Mouse (Mus musculus): ENCODE data around the gene Glis3. TPM values are rescaled to one million over a fixed set of nuclear protein-coding genes. Genes with fewer than 3 reads are reported as not detected.

The Glis3 gene
- polyA plus RNA-seq, 1 experiment from 2014 or later, result 0.36 TPM

DNA sequence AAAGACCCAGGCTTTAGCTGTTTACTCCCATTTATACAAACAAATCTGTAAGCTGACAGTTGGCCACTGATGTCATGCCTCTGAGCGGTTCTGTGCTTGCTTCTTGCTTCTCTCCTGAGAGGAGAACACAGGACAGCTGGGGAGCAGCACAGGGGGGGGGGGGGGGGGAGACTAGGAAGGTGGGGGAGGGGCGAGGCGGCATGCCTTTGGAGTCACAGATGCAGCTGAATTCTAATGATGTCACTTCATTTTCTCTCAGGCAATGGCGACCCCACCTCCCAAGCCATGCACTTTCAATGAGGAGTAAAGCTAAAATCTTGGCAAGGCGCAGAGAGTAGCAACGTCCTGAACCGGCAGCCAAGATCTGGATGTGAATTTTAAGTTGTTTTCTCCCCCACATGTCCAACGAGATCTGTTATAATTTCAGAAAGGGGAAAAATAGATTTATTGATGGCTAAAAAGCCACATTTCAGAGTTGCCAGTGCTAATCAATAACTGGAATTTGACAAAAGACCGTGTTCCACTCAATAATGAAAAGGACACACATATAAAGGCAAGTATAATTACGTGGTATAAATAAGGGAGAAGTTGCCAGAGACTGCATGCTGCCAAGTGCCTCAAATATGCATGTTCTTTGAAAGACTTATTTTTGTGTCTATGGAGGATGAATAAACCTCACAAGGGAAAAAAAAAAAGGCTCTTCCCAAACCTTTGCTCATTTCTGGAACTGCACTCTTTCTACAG is 297.5 kb downstream of the Glis3 start:
- Histone ChIP-seq H3K4me1 (ENCODE audit: insufficient read depth) (no peaks in the 10 kb centered on the region), H3K9me3 (ENCODE audit: low read length) (no peaks in the 10 kb centered on the region), H3K27ac (ENCODE audit: low read depth) (no peak overlapping the region), H3K4me2 (ENCODE audit: low read depth, low read length) (no peak overlapping the region), H3K27me3 (ENCODE audit: insufficient read depth, low read length) (no peaks in the 10 kb centered on the region), H3K9ac (replicated peaks) (no peak overlapping the region), H3K36me3 (replicated peaks; ENCODE audit: insufficient read depth, low read length) (no peaks in the 10 kb centered on the region), H3K4me3 (ENCODE audit: low read depth, low read length) (no peak overlapping the region)
- TF ChIP-seq CTCF (IDR thresholded peaks at IDR 0.05; ENCODE audit: low read depth), result no peak
- no peak for DNase-seq
- ATAC-seq, result no peak
- 57% methylated on average over 10 of the region's 10 CpGs for WGBS (ENCODE audit: insufficient replicate concordance)

GRCm38 (mm10) chr19:28381441-28381840 is 298.4 kb downstream of the Glis3 start:
- no peak overlapping the region for H3K9ac ChIP-seq (replicated peaks)
- H3K36me3 ChIP-seq (replicated peaks; ENCODE audit: insufficient read depth, low read length), result no peaks in the 10 kb centered on the region
- ATAC-seq (no peak), DNase-seq (no peak)
- H3K4me2 ChIP-seq (ENCODE audit: low read depth, low read length), result no peak overlapping the region
- H3K27ac ChIP-seq (ENCODE audit: low read depth), result no peak overlapping the region
- WGBS (ENCODE audit: insufficient replicate concordance), result 85% methylated on average over 9 of the region's 9 CpGs
- no peak overlapping the region for H3K4me3 ChIP-seq (ENCODE audit: low read depth, low read length)
- H3K9me3 ChIP-seq (ENCODE audit: low read length), result no peaks in the 10 kb centered on the region
- no peaks in the 10 kb centered on the region for H3K4me1 ChIP-seq (ENCODE audit: insufficient read depth)
- no peaks in the 10 kb centered on the region for H3K27me3 ChIP-seq (ENCODE audit: insufficient read depth, low read length)
- TF ChIP-seq CTCF (IDR thresholded peaks at IDR 0.05; ENCODE audit: low read depth) (no peak), EP300 (IDR thresholded peaks at IDR 0.05; ENCODE audit: low read depth) (no peak)

- no peaks in the 10 kb centered on the region for H3K36me3 ChIP-seq (replicated peaks; ENCODE audit: insufficient read depth, low read length)
- no peaks in the 10 kb centered on the region for H3K9me3 ChIP-seq (ENCODE audit: low read length)
- H3K4me3 ChIP-seq (ENCODE audit: low read depth, low read length), result no peak overlapping the region
- no peaks in the 10 kb centered on the region for H3K27me3 ChIP-seq (ENCODE audit: insufficient read depth, low read length)
- H3K27ac ChIP-seq (ENCODE audit: low read depth), result no peak overlapping the region
- 78% methylated on average over 9 of the region's 9 CpGs for WGBS (ENCODE audit: insufficient replicate concordance)
- no peak overlapping the region for H3K9ac ChIP-seq (replicated peaks)
- no peak for ATAC-seq
- H3K4me1 ChIP-seq (ENCODE audit: insufficient read depth), result no peaks in the 10 kb centered on the region
- TF ChIP-seq EP300 (IDR thresholded peaks at IDR 0.05; ENCODE audit: low read depth) (no peak), CTCF (IDR thresholded peaks at IDR 0.05; ENCODE audit: low read depth) (no peak)
- no peak for DNase-seq
- no peak overlapping the region for H3K4me2 ChIP-seq (ENCODE audit: low read depth, low read length)
These were observed 299.1 kb downstream of the Glis3 start for GRCm38 (mm10) chr19:28380691-28381262.

GRCm38 (mm10) chr19:28377788-28378295 is 302.0 kb downstream of the Glis3 start:
- no peaks in the 10 kb centered on the region for H3K9me3 ChIP-seq (ENCODE audit: low read length)
- no peak overlapping the region for H3K4me3 ChIP-seq (ENCODE audit: low read depth, low read length)
- no peak for TF ChIP-seq CTCF (IDR thresholded peaks at IDR 0.05; ENCODE audit: low read depth)
- no peak for TF ChIP-seq EP300 (IDR thresholded peaks at IDR 0.05; ENCODE audit: low read depth)
- DNase-seq (no peak), ATAC-seq (no peak)
- 70% methylated on average over 5 of the region's 5 CpGs for WGBS (ENCODE audit: insufficient replicate concordance)
- no peaks in the 10 kb centered on the region for H3K4me1 ChIP-seq (ENCODE audit: insufficient read depth)
- H3K4me2 ChIP-seq (ENCODE audit: low read depth, low read length), result no peak overlapping the region
- no peak overlapping the region for H3K9ac ChIP-seq (replicated peaks)
- H3K27ac ChIP-seq (ENCODE audit: low read depth), result no peak overlapping the region
- no peaks in the 10 kb centered on the region for H3K36me3 ChIP-seq (replicated peaks; ENCODE audit: insufficient read depth, low read length)
- H3K27me3 ChIP-seq (ENCODE audit: insufficient read depth, low read length), result no peaks in the 10 kb centered on the region

DNA sequence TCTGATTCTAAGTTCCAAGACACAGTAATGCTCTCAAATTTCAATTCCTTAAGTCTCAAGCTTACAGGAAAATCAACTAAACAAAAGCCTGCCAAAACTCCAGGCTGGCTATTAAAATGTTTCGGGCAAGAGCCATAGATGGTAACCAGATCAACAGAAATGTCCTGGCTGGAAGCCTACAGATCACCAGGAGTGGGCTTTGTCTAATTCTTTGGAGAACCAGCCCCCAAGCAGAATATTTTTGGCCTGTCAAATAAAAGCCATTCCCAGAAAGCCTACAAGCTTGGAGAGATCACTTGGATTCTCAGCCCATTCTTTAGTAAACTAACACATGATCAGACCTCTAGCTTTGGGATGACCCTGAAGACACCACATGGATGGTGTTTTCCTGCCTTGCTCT is 303.5 kb downstream of the Glis3 start:
- H3K4me3 ChIP-seq (ENCODE audit: low read depth, low read length), result no peak overlapping the region
- no peak overlapping the region for H3K27ac ChIP-seq (ENCODE audit: low read depth)
- no peaks in the 10 kb centered on the region for H3K36me3 ChIP-seq (replicated peaks; ENCODE audit: insufficient read depth, low read length)

GRCm38 (mm10) chr19:28375746-28376145 is 304.1 kb downstream of the Glis3 start:
- Histone ChIP-seq H3K9me3 (ENCODE audit: low read length) (no peaks in the 10 kb centered on the region), H3K4me1 (ENCODE audit: insufficient read depth) (no peaks in the 10 kb centered on the region), H3K4me3 (ENCODE audit: low read depth, low read length) (no peak overlapping the region), H3K27ac (ENCODE audit: low read depth) (no peak overlapping the region), H3K36me3 (replicated peaks; ENCODE audit: insufficient read depth, low read length) (no peaks in the 10 kb centered on the region), H3K4me2 (ENCODE audit: low read depth, low read length) (no peak overlapping the region), H3K27me3 (ENCODE audit: insufficient read depth, low read length) (no peaks in the 10 kb centered on the region), H3K9ac (replicated peaks) (no peak overlapping the region)
- 72% methylated on average over 2 of the region's 2 CpGs for WGBS (ENCODE audit: insufficient replicate concordance)
- TF ChIP-seq CTCF (IDR thresholded peaks at IDR 0.05; ENCODE audit: low read depth), result no peak
- no peak for TF ChIP-seq EP300 (IDR thresholded peaks at IDR 0.05; ENCODE audit: low read depth)
- no peak for ATAC-seq
- no peak for DNase-seq

More for the DNA sequence above, 303.5 kb downstream of the Glis3 start:
- no peak overlapping the region for H3K4me2 ChIP-seq (ENCODE audit: low read depth, low read length)
- WGBS (ENCODE audit: insufficient replicate concordance), result 74% methylated on average over 1 of the region's 1 CpGs
- no peak overlapping the region for H3K9ac ChIP-seq (replicated peaks)
- H3K27me3 ChIP-seq (ENCODE audit: insufficient read depth, low read length), result no peaks in the 10 kb centered on the region
- no peak for ATAC-seq
- no peak for TF ChIP-seq CTCF (IDR thresholded peaks at IDR 0.05; ENCODE audit: low read depth)
- no peak for TF ChIP-seq EP300 (IDR thresholded peaks at IDR 0.05; ENCODE audit: low read depth)
- no peaks in the 10 kb centered on the region for H3K9me3 ChIP-seq (ENCODE audit: low read length)
- no peak for DNase-seq
- H3K4me1 ChIP-seq (ENCODE audit: insufficient read depth), result no peaks in the 10 kb centered on the region
